Mouse (Mus musculus) ES-Bruce4 (cell line): ENCODE results near the gene Agtpbp1. TPM values are rescaled to one million over a fixed set of nuclear protein-coding genes. Genes with fewer than 3 reads are reported as not detected.

ENCODE experiments used
- H3K27ac ChIP-seq: 2 replicates; pipeline ENCODE4 v1.5.1; 2012; ENCODE audit warnings: low read length, inconsistent platforms; ENCODE audit not compliant: insufficient read depth
- H3K27me3 ChIP-seq: 2 replicates; pipeline ENCODE4 v1.6.1; 2012; ENCODE audit warnings: mild to moderate bottlenecking, low read length, inconsistent platforms; ENCODE audit not compliant: control insufficient read depth, poor library complexity, insufficient read depth, severe bottlenecking
- H3K36me3 ChIP-seq: 2 replicates; pipeline ENCODE4 v1.6.1; 2012; ENCODE audit warnings: inconsistent platforms, mild to moderate bottlenecking, low read length, moderate library complexity; ENCODE audit not compliant: control insufficient read depth, poor library complexity, insufficient read depth, severe bottlenecking
- H3K4me1 ChIP-seq: one replicate; pipeline ENCODE4 v1.8.1; 2011; ENCODE audit warnings: low read length; ENCODE audit not compliant: control insufficient read depth, insufficient read depth
- H3K4me3 ChIP-seq: 2 replicates; pipeline ENCODE4 v1.5.1; 2011; ENCODE audit warnings: low read depth, mild to moderate bottlenecking, low read length
- H3K9ac ChIP-seq: 2 replicates; pipeline ENCODE4 v1.6.1; 2012; ENCODE audit warnings: low read depth, mild to moderate bottlenecking, inconsistent platforms; ENCODE audit not compliant: poor library complexity, severe bottlenecking
- H3K9me3 ChIP-seq: replicated peaks from 2 replicates; pipeline ENCODE4 v1.6.1; 2012; ENCODE audit warnings: mild to moderate bottlenecking, low read length, inconsistent platforms; ENCODE audit not compliant: control insufficient read depth, poor library complexity, insufficient read depth, severe bottlenecking
- CTCF ChIP-seq: IDR thresholded peaks from one replicate; pipeline ENCODE4 v1.8.1; 2011; ENCODE audit warnings: low read depth, low read length
- EP300 ChIP-seq: IDR thresholded peaks from 2 replicates; pipeline ENCODE4 v1.6.1; 2011; ENCODE audit warnings: low read depth, low read length; ENCODE audit not compliant: insufficient read depth
- POLR2A ChIP-seq: IDR thresholded peaks from one replicate; pipeline ENCODE4 v1.8.1; 2011; ENCODE audit warnings: low read length; ENCODE audit not compliant: insufficient read depth
- polyA plus RNA-seq: library from polyadenylated mRNA; stranded (reverse); fragments of >200 nt; gene quantifications from 2 replicates; pipeline ENCODE4 v1.2.4, GENCODE M21; 2011; ENCODE audit warnings: low read depth; ENCODE audit not compliant: missing spikeins, insufficient read depth, insufficient read length

Agtpbp1 gene
- polyA plus RNA-seq, 1 experiment: 27.9 TPM

DNA sequence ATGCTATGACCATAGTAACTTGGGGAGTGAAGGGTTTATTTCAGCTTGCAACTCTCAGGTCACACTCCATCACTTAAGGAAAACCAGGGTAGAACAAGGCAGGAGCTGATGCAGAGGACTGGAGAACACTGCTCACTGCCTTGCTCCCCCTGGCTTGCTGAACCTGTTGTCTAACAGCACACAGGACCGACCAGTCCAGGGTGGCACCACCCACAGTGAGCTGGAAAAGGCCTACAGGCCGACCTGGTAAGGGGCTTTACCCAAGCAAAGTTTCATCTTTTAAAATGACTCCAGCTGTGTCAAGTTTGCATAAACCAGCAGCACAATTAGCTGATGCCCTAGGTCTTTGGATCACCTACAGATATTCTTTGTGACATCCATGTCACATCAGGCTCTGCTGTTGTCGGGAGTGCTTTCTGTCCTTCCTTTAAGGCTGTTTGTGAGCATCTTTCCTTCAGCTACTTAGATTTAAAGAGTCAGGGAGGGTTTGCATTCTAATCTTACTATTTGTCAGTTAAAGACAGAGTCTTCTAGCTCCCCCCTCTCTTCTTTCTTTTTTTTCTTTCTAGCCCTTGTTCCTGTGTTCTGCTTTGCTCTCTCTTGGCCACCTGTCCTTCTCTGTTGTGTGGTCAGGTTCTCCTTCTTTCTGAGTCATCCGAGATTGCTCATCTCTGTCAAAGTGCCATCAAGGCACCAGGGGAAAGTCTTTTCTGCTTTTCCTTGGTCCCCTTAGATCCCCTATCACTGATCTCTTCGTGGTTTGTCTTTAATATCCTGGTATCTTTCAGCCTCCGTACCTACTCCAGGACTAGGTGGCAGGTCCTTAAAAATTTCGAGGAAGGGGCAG is 36.8 kb upstream of the Agtpbp1 start:
- H3K27me3 ChIP-seq: no peaks in the 10 kb centered on the region
- no peak overlapping the region for H3K9ac ChIP-seq
- H3K9me3 ChIP-seq: no peaks in the 10 kb centered on the region
- H3K36me3 ChIP-seq: peaks cover 26% of the 10 kb centered on the region
- TF ChIP-seq CTCF: no peak
- no peak for TF ChIP-seq EP300
- no peak for TF ChIP-seq POLR2A
- H3K27ac ChIP-seq: no peak overlapping the region
- H3K4me3 ChIP-seq: no peak overlapping the region
- H3K4me1 ChIP-seq: no peaks in the 10 kb centered on the region

DNA sequence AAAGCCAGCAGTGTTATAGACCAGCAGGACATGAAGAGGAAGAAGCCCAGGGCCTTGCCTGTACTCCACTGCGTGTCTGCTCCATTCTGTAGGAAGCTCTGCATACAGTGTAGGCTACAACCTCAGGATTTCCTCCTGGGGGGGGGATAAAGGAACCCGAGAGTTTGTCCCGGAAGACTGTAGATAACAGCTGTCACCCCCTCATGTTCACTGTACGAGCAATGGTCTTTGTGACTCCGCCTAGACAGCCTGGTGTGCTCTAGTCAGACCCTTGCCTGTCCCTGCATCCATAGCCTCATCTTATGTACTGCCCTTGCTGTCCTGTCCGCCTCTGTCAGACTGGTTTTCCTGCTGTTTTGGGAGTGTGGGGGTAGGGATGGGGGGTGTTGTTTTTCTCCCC is 33.4 kb upstream of the Agtpbp1 start:
- H3K9me3 ChIP-seq: no peaks in the 10 kb centered on the region
- H3K36me3 ChIP-seq: peaks cover 16% of the 10 kb centered on the region
- no peak overlapping the region for H3K27ac ChIP-seq
- no peaks in the 10 kb centered on the region for H3K4me1 ChIP-seq
- H3K4me3 ChIP-seq: no peak overlapping the region
- no peaks in the 10 kb centered on the region for H3K27me3 ChIP-seq
- TF ChIP-seq EP300: no peak
- no peak for TF ChIP-seq POLR2A
- TF ChIP-seq CTCF: no peak
- no peak overlapping the region for H3K9ac ChIP-seq

DNA sequence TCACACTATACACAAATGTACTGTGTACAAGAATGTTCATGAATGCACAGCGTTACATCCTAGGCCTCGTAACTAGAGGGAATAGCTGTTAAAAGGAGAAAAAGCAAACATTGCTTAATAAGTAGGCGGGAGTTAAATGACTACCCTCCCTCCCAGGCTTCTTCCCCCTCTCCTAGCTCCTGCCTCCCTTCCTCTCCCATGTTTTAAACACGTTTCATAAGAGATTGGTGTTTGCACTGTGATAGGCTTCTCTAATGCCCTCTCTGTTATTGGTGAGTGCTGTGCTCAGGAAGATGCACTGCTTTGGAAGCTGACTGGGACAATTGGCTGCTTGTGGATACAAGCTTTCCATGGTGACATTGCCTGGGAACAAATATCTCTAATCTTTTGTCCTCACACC is 30.5 kb upstream of the Agtpbp1 start:
- TF ChIP-seq POLR2A (no peak), EP300 (no peak), CTCF (no peak)
- Histone ChIP-seq H3K36me3 (peaks cover 16% of the 10 kb centered on the region), H3K27ac (no peak overlapping the region), H3K9me3 (no peaks in the 10 kb centered on the region), H3K4me1 (no peaks in the 10 kb centered on the region), H3K4me3 (no peak overlapping the region), H3K27me3 (no peaks in the 10 kb centered on the region), H3K9ac (no peak overlapping the region)

DNA sequence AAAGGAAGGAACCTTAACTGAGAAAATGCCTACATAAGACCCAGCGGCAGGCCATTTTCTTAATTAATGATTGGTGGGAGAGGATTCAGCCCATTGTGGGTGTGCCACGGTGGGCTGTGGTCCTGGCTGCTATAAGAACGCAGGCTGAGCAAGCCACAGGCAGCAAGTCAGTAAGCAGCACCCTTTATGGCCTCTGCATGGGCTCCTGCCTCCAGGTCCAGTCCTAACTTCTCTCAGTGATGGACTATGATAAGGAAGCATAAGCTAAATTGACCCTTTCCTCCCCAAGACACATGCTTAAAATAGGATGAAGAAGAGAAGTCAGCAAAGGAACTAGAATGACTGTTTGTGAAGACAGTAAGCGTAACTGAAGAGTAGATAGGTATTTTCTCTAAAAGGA is 30.1 kb upstream of the Agtpbp1 start:
- no peak overlapping the region for H3K4me3 ChIP-seq
- no peak overlapping the region for H3K9ac ChIP-seq
- H3K27me3 ChIP-seq: no peaks in the 10 kb centered on the region
- TF ChIP-seq CTCF (no peak), POLR2A (no peak), EP300 (no peak)
- no peaks in the 10 kb centered on the region for H3K9me3 ChIP-seq
- H3K36me3 ChIP-seq: peaks cover 16% of the 10 kb centered on the region
- H3K27ac ChIP-seq: no peak overlapping the region
- no peaks in the 10 kb centered on the region for H3K4me1 ChIP-seq

DNA sequence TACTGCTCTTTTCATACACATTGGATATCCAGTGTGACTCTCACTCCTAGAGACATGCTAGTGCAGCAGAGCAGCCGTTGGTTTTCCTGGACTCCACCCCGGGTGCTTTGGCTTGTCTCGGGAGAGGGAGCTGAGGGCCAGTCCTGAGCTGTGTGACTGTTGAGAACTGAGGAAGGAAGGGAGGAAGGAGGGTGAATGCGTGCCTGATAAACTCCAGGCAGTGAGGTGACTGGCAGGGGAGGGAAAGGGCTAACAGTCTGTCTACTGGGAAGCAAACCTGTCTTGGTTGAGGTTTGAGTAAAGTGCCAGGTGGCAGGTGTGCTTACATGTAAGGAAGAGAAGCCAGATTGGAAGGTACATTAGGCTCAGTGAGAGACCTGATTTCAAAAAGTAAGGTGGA is 28.8 kb upstream of the Agtpbp1 start:
- TF ChIP-seq POLR2A (no peak), CTCF (no peak), EP300 (no peak)
- H3K9ac ChIP-seq: no peak overlapping the region
- no peaks in the 10 kb centered on the region for H3K9me3 ChIP-seq
- no peak overlapping the region for H3K27ac ChIP-seq
- H3K27me3 ChIP-seq: no peaks in the 10 kb centered on the region
- H3K4me1 ChIP-seq: no peaks in the 10 kb centered on the region
- H3K36me3 ChIP-seq: peaks cover 15% of the 10 kb centered on the region
- H3K4me3 ChIP-seq: no peak overlapping the region

DNA sequence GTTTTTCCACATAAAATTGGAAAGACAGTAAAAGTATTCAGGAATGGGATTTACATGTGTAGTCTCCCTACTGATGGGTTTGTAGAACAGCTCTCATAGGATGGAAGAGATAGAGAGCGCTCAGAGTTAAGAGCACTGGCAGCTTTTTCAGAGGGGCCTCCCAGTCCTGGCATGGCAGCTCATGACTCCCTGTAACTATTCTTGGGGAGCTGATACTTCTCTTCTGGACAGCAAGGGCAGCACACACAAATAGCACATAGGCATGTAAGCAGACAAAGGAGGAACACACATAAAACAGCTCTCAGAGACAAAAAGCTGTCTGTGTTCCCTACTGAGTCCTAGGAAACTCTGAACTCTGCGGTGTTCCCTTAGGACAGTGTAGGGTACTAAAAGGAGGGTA is 25.4 kb upstream of the Agtpbp1 start:
- Histone ChIP-seq H3K9ac (no peak overlapping the region), H3K27ac (no peak overlapping the region), H3K36me3 (peaks cover 12% of the 10 kb centered on the region), H3K4me3 (no peak overlapping the region), H3K9me3 (no peaks in the 10 kb centered on the region), H3K4me1 (no peaks in the 10 kb centered on the region), H3K27me3 (no peaks in the 10 kb centered on the region)
- TF ChIP-seq EP300 (no peak), POLR2A (no peak), CTCF (no peak)
